8 mouse cellular contexts compared by ENCODE assay signal in genomic region chr7:30588676-30589434, GRCm38 (mm10). TPM values are rescaled to one million over a fixed set of nuclear protein-coding genes. Genes with fewer than 3 reads are reported as not detected.
DNase-seq lines count a peak whose midpoint lies in the region; ATAC-seq and TF ChIP-seq lines count a peak whose summit lies in the region.

Gene Kmt2b, minus strand, starts transcription at chr7:30588726.

- peak; percentile 90 for ATAC-seq in frontal cortex, adult (ENCODE audit: low TSS enrichment)
- ATAC-seq in lung, postnatal 0 days = peak; percentile 96

- H3K27me3 ChIP-seq in hindbrain, embryonic 10.5 days (ENCODE audit: insufficient read depth, poor library complexity, severe bottlenecking) = no peaks in the 10 kb centered on the region
- H3K27me3 ChIP-seq in lung, postnatal 0 days (replicated peaks; ENCODE audit: insufficient read depth, low read length) = no peaks in the 10 kb centered on the region

- no peak for TF ChIP-seq EP300 in lung, postnatal 0 days (IDR thresholded peaks at IDR 0.05)

- H3K36me3 ChIP-seq in hindbrain, embryonic 10.5 days = peaks cover 32% of the 10 kb centered on the region
- H3K36me3 ChIP-seq in lung, postnatal 0 days (ENCODE audit: insufficient read depth, low read length) = 0 out of 2 replicates have a peak, but pooled peaks cover 10% of the 10 kb centered on the region

- H3K9me3 ChIP-seq in hindbrain, embryonic 10.5 days = no peaks in the 10 kb centered on the region
- H3K9me3 ChIP-seq in lung, postnatal 0 days (ENCODE audit: low read length) = no peaks in the 10 kb centered on the region

- under 1% methylated on average over 65 of the region's 68 CpGs for WGBS in hindbrain, embryonic 10.5 days
- WGBS in lung, postnatal 0 days = under 1% methylated on average over 43 of the region's 68 CpGs

- H3K4me2 ChIP-seq in lung, postnatal 0 days (replicated peaks; ENCODE audit: low read depth, low read length) = peak within 1 kb of the TSS; percentile 73

- TF ChIP-seq CTCF in lung, postnatal 0 days (IDR thresholded peaks at IDR 0.05) = no peak; the same call in 1 of the 2 replicates

- H3K4me1 ChIP-seq in hindbrain, embryonic 10.5 days (replicated peaks) = peaks cover 33% of the 10 kb centered on the region
- peaks cover 4% of the 10 kb centered on the region for H3K4me1 ChIP-seq in lung, postnatal 0 days (ENCODE audit: insufficient read depth, low read depth, low read length)

- peak; percentile 97 for DNase-seq in MN1 (ENCODE audit: low spot score)
- peak; percentile 96 for DNase-seq in cerebellum, adult 9-10 months
- peak; percentile 98 for DNase-seq in hindbrain, embryonic 10.5 days (ENCODE audit: low spot score)
- peak; percentile 98 for DNase-seq in layer of hippocampus, adult 9-11 months
- DNase-seq in lung, postnatal 0 days (ENCODE audit: low spot score) = peak; percentile 99
- DNase-seq in ovary, postnatal 14 days (ENCODE audit: low spot score) = peak; percentile 86
- peak; percentile 95 for DNase-seq in thymus, postnatal 14 days

- H3K27ac ChIP-seq in hindbrain, embryonic 10.5 days = peak within 1 kb of the TSS; percentile 99
- H3K27ac ChIP-seq in lung, postnatal 0 days (ENCODE audit: low read length) = peak within 1 kb of the TSS; percentile 94

- peak within 1 kb of the TSS; percentile 97 for H3K9ac ChIP-seq in lung, postnatal 0 days (replicated peaks; ENCODE audit: low read depth)

- H3K4me3 ChIP-seq in hindbrain, embryonic 10.5 days = peak within 1 kb of the TSS; percentile 99
- peak within 1 kb of the TSS; percentile 95 for H3K4me3 ChIP-seq in lung, postnatal 0 days (ENCODE audit: low read depth, low read length)

RNA-seq across cellular contexts. Expression of gene Kmt2b, which starts in this region (rescaled TPM):
- 9.6 and 11.0 TPM in 2 replicates for polyA plus RNA-seq in hindbrain, embryonic 10.5 days (2016; fragmentation: Nextera tagmentation; extraction: Ambion mirVana)
- polyA plus RNA-seq in lung, postnatal 0 days (2015; fragmentation: Nextera tagmentation; extraction: Ambion mirVana) = 6.8 and 6.9 TPM in 2 replicates

Comparison
In these comparisons a context has a peak if more than half of its experiments do, and no peak if none do; other contexts are left out.
1. Peak in every context shown above with its lines: DNase-seq, ATAC-seq, H3K4me3 ChIP-seq and H3K27ac ChIP-seq.